Mouse (Mus musculus) kidney, postnatal 10 days (tissue): ENCODE data around the gene Cntn4.

Source experiments
- DNase-seq: peaks from one replicate; pipeline ENCODE4 v3.0.0; 2021; ENCODE audit warnings: mixed read lengths

Gene Cntn4

DNA sequence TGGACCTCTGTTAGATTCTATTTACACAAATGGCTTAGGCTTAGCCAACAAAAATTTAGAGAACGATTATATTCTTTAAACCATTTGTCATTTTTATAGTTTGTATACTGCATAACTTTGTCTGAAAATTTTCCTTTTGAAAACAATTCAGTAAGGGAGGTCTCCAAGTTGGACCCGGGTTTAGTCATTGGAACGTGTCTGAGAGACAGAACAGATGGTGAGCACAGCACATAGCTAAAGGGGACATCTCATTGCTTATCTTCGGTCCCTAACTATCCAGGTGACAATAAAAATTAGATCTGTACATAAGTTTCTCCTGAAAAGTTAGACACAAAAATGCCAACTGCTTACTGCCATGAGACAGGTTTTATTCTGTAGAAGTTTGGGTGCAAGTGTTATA, 420.4 kb downstream of the Cntn4 start:
- no peak for DNase-seq

- DNase-seq, result peak; percentile 56
Observed at GRCm38 (mm10) chr6:106118523-106119081, 441.1 kb downstream of the Cntn4 start.

GRCm38 (mm10) chr6:106153530-106153929, 476.1 kb downstream of the Cntn4 start:
- DNase-seq, result no peak

DNA sequence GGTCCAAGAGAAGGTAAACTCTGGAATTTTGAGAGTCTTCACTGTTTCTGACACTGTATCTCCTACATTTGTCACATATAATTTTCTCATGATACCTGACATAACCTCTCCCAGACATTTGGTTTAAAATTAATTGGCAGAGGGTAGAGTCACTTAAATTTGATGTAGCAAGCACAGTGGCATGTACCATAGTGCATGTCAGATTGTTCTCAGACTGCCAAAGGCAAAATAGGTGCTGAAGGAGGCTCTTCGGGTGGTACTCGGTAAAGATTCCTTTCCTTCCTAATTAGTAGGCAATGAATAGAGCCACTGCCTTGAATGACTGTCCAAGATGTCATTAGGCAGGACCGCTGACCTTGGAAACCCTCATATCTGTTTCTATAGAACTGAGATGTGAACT, 477.9 kb downstream of the Cntn4 start:
- no peak for DNase-seq

- no peak for DNase-seq
Observed at GRCm38 (mm10) chr6:106177546-106177945, 500.1 kb downstream of the Cntn4 start.

DNA sequence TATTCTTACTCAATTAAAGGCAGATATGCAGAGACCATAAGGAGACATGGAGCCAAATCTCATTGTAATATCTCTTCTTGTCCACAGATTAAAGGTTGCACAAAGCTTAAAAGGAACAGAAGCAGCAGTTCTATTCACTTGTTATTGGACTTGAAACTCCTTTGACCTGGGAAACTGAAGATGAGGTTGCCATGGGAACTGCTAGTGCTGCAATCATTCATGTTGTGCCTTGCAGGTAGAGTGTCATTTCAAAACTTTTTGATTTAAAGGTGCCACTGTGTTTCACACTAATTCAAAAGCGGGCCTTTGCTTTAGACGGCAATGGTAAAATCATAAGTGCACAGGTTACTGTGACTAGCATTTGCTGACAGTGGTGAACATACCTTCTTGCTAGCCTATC, 504.1 kb downstream of the Cntn4 start:
- no peak for DNase-seq

GRCm38 (mm10) chr6:106200974-106201373, 523.5 kb downstream of the Cntn4 start:
- no peak for DNase-seq

GRCm38 (mm10) chr6:106207401-106207800, 529.9 kb downstream of the Cntn4 start:
- no peak for DNase-seq

GRCm38 (mm10) chr6:106213071-106213470, 535.6 kb downstream of the Cntn4 start:
- DNase-seq, result no peak

- DNase-seq, result no peak
Observed at GRCm38 (mm10) chr6:106237046-106237948, 559.8 kb downstream of the Cntn4 start.

DNA sequence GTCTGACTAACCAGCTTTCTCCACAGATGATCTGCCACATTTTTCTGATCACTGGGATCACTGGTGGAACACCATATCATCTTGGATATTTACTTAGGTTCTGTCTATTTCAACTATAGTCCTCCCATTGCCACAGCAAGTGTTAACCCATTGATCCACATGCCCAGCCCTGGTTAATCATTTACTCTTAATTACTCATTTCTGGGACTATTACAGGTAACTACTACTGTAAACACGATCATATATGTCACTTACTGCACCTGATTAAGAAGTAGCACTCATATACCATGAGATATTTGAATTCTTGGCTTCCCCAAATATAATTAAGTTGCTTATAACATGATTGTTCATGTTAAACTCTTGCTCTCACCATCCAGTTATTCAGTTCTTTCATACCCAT, 564.1 kb downstream of the Cntn4 start:
- no peak for DNase-seq

GRCm38 (mm10) chr6:106263396-106263795, 585.9 kb downstream of the Cntn4 start:
- DNase-seq, result no peak

GRCm38 (mm10) chr6:106265487-106265886, 588.0 kb downstream of the Cntn4 start:
- no peak for DNase-seq

- DNase-seq, result no peak
Observed at GRCm38 (mm10) chr6:106266304-106266703, 588.8 kb downstream of the Cntn4 start.

DNA sequence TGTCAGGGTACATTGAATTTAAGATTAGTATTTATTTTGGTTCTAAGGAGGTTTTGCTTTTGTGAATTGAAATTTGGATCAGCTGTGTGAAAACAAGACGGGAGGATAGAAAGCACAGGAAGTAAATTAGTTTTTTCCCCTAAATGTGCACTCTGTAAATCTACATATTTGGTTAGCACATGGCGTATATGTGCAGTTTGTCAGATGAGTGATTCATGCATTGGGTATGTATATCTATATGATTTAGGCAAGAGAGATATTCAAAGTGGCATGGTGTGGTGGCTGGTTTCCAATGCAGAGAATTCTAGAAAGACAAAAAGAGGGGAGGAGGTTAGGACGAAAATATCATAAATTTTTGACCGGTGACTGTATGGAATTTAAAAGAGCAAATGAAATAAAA, 591.3 kb downstream of the Cntn4 start:
- no peak for DNase-seq

DNA sequence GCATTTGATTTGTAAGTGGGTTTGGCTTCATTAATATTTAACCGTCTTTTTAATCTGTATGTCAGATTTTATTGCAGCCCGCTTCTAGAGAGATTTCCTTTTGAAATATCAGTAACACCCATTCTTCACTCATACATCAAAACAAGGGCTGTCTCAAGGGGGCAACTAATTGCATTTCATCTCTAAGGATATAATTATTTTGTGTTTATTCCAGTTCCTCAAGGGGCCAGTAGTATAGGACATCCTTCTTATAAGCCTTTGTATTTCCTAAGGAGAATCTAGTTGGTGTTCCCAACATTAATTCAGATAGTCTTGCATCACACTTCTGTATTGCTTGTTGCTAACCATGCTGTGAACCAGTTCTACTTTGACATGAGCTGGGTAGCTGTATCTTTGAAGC, 599.7 kb downstream of the Cntn4 start:
- DNase-seq, result no peak

DNA sequence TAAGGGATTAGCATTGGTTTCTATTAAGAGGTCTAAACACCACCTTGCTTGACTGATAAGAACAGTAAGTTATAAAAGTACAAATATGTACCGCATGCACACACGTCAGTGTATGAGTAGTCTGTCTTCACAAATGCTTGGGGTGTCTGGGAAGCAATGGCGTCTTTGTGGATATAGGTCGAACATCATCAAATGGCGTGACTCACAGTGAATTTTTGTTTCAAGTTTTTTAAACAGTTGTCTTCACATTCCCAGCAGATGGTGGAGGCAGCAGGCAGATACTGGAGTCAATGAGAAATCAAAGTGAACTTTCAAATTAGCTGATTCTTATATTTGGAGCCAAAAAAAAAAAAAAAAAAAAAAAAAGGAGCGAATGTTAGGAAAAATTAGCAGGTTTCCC, 604.2 kb downstream of the Cntn4 start:
- DNase-seq, result no peak

- DNase-seq, result no peak
Observed at GRCm38 (mm10) chr6:106283815-106284214, 606.4 kb downstream of the Cntn4 start.

DNA sequence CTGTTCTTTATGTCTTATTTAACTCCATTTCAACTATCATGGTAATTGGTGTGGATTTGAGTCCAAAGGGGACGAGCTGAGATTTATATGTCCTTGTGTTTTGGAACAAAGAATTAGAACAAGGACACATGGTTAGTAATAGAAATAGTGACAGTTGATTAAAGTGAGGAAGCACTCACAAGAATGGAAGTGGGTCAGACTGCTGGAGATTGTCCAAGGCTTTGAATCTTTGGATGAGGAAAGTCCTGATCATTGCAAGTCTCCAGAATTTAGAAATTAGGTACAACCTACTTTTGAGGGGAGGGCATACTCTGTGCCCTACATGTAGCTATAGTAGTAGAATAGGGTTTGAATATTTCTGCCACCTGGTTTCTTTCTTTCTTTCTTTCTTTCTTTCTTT, 622.0 kb downstream of the Cntn4 start:
- no peak for DNase-seq

- no peak for DNase-seq
Observed at GRCm38 (mm10) chr6:106300179-106300578, 622.7 kb downstream of the Cntn4 start.

GRCm38 (mm10) chr6:106302435-106302834, 625.0 kb downstream of the Cntn4 start:
- no peak for DNase-seq

DNA sequence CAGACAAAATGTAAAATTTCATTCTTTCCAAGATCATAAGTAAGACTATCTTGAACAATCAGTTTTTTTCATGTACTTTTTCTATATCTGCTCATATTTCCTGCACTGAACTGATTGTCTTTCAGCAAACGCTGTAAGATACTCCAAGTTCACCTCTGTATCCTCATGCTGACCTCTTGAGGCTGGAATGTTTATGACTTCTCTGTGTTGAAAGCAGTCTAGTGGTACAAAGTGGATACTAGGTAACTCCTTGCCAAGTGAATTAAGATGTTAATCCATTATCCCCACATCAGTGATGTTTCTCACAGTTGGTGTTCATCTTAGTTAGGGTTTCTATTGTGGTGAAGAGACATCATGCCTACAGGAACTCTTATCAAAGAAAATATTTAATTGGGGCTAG, 651.5 kb downstream of the Cntn4 start:
- DNase-seq, result no peak

DNA sequence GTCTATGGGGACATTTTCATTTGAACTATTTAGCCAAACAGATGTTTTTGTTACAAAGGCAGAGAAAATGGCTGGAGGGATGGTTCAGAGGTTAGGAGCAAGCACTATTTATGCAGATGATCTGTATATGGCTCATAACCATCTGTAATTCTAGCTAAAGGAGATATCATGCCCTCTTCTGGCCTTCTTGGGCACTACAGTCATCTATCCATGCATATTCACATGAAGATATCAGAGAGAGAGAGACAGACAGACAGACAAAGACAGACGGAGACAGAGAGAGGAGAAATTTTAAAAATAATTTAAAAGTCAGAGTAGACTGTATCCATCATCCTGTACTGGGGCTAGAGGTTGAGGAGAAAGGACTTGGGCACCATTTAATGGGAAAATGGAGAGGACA, 652.2 kb downstream of the Cntn4 start:
- peak; percentile 10 for DNase-seq

GRCm38 (mm10) chr6:106332466-106332865, 655.0 kb downstream of the Cntn4 start:
- no peak for DNase-seq

DNA sequence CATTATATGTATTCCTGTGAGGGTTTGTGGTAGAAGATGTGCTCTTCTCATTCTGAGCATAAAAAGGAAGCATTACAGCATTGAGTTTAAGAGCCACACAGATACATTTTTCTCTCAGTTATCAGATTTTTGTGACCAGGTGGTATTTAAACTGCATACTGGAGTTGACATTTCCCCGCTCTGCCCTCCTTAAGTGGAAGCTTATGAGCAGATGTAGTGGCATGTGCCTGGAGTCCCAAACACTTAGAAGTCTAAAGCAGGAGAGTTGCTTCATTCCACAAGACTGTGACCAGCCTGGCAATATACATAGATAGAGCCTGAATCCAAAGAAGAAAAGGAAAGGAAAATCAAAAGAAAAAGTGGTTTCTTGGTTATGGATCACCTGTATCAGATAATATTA, 655.5 kb downstream of the Cntn4 start:
- DNase-seq, result no peak
